Mouse (Mus musculus) erythroblast, adult 5-6 weeks (primary cell): Measurements from ENCODE around the gene Igfbp1. TPM values are rescaled to one million over a fixed set of nuclear protein-coding genes. Genes with fewer than 3 reads are reported as not detected.

Experiments
- ATAC-seq: replicated peaks from 2 replicates; pipeline ENCODE4 v1.8.0; 2016; ENCODE audit warnings: moderate number of reproducible peaks, mild to moderate bottlenecking, moderate TSS enrichment, inconsistent platforms; ENCODE audit not compliant: poor library complexity, low FRiP score, severe bottlenecking
- total RNA-seq, 2 experiments: library from RNA; stranded (forward) in 1 of 2; stranded (reverse) in 1 of 2; fragments of 150-400 nt in 1 of 2; fragments of 200-764, 138-1000 nt in 1 of 2; gene quantifications; 2 replicates each; pipeline versions ENCODE4 v1.2.3 to v1.2.4; 2015 to 2017; ENCODE audit warnings: low replicate concordance in 2 of 2

Gene Igfbp1
- total RNA-seq (2015; ENCODE audit: low replicate concordance) (not detected in 2 replicates), total RNA-seq (2017; ENCODE audit: low replicate concordance) (not detected in 2 replicates)

DNA sequence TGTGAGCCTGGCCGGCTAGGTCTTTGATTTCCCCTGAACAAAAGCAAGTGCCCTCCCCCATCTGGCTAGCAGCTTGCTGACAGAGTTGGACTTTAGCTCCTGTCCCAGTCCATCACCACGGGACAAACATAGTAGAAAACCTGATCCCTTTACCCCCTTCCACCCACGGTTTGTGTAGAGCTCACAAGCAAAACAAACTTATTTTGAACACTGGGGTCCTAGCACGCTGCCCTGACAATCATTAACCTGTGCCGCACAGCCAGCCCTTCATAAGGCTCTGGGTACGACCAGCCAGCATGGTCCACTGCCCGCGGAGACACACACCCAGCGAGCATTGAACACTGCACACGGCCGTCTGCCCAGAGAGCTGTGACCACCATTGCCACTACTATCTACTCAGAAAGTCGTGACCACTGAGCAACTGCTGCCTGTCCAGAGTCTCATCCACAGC, at the start of gene Igfbp1:
Gene Igfbp1, plus strand, starts transcription at position 292 of the 451 bp plus-strand sequence.
- ATAC-seq: no peak

- ATAC-seq: no peak
These were observed 49.6 kb upstream of the Igfbp1 start for GRCm38 (mm10) chr11:7147945-7148344.

GRCm38 (mm10) chr11:7149471-7149870, 48.1 kb upstream of the Igfbp1 start:
- ATAC-seq: no peak

DNA sequence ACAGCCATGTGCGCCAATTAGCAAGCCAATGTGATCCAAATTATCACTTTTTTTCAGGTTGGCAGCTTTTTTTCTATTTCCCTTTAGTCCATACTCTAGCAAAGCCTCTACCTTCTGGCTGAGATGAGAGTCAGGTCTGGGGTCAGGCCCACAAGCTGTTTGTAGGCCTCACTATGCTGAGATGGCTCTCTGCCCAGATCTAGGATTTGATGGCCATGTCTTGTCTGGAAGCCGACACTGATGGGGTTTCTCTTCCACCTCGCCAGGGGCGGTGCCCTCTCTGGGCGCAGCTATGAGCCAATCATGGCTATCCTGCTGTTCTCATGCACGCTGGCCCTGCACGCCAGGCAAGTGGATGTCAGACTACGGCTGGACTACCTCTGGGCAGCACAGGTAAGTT, 47.1 kb upstream of the Igfbp1 start:
- ATAC-seq: no peak

- no peak for ATAC-seq
These were observed 45.2 kb upstream of the Igfbp1 start for GRCm38 (mm10) chr11:7152371-7152770.

GRCm38 (mm10) chr11:7153081-7153480, 44.5 kb upstream of the Igfbp1 start:
- ATAC-seq: no peak

DNA sequence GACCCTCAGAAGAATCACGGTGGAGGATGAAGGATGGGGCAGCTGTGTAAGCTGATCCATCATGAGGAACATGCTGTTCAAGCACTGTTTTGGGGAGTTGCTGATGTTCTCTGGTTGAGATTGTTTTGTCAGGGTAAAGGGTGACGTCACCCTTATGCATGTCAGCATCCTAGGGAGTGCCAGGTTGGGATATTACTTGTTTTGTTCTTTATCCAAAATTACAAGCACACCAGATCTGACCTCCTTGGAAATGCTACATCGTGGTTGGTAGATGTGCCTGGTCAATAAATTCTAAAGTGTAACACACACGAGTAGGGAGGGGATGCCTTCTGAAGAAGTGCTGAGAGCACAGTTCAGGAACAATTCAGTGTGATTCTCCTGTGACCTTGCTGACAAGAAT, 41.2 kb upstream of the Igfbp1 start:
- ATAC-seq: no peak

- ATAC-seq: no peak
These were observed 39.4 kb upstream of the Igfbp1 start for GRCm38 (mm10) chr11:7158196-7158595.

DNA sequence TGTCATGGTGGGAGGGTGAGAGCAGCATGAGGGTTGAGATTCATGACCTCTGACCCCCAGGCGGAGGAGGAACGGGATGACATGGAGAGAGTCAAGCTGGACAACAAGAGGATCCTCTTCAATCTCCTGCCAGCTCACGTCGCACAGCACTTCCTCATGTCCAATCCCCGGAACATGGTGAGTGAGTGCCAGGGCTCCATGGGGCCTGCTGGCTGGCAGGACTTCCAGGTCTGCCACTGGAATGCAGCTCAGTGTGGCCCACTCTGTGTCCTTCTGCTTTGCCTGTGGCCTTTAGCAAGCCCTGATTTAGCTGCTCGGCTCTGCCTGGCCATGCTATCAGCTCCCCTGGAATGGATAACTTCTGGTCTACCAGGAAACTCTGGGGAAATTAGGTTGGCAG, 37.4 kb upstream of the Igfbp1 start:
- ATAC-seq: no peak

DNA sequence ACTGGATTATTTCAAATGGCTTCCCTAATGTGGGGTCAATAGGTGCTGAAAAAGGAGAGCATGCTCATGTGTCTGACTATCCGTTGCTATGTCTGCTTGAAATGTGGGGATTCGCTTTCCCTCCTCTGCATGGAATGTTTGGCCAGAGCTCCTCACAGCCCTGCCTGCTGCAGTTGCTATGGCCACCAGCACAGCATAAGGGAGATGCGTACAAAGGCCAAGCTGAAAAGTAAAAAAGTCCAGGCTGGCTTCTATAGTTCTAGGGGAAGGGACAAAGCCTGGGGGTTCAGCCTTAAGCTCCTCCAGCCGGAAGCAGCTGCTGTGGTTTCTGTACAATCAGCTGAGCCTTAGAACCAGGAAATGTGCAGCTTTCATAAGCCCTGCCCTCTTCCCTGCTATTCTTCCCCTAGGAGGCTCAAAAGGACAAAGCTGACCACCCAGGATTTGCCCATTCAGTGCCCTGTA, 36.9 kb upstream of the Igfbp1 start:
- no peak for ATAC-seq

- no peak for ATAC-seq
These were observed 35.9 kb upstream of the Igfbp1 start for GRCm38 (mm10) chr11:7161502-7162174.

- no peak for ATAC-seq
These were observed 33.2 kb upstream of the Igfbp1 start for GRCm38 (mm10) chr11:7164416-7164815.

- ATAC-seq: no peak
These were observed 27.9 kb upstream of the Igfbp1 start for GRCm38 (mm10) chr11:7169645-7170044.

- ATAC-seq: no peak
These were observed 23.9 kb upstream of the Igfbp1 start for GRCm38 (mm10) chr11:7173664-7174063.

- no peak for ATAC-seq
These were observed 18.9 kb upstream of the Igfbp1 start for GRCm38 (mm10) chr11:7178724-7179123.

GRCm38 (mm10) chr11:7179276-7179675, 18.3 kb upstream of the Igfbp1 start:
- no peak for ATAC-seq

DNA sequence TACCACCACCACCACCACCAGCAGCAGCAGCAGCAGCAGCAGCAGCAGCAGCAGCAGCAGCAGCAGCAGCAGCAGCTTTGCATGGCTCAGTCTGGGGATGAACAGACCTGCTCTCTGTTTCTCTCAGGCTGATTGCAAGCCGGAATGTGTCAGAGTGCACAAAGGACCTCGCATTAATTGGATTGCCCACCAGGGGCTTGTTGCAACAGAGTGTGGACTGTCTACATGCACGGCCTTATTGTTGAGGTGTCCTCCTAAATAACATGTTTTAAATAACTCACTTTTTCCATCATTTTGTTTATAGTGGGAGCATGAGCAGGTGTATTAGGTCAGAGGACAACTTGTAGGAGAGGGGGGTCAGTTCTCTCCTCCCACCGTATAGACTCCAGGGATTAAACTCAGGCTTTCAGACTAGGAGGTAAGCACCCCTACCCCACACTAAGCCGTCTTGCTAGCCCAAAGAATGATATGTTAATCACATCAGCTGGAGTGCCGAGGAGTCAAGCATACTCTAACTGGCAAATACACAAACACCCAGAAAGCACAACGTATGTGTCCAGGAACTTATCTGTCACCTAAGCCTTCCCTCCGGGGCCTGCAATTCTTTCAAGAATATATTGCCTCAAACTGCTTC, 15.1 kb upstream of the Igfbp1 start:
- no peak for ATAC-seq

DNA sequence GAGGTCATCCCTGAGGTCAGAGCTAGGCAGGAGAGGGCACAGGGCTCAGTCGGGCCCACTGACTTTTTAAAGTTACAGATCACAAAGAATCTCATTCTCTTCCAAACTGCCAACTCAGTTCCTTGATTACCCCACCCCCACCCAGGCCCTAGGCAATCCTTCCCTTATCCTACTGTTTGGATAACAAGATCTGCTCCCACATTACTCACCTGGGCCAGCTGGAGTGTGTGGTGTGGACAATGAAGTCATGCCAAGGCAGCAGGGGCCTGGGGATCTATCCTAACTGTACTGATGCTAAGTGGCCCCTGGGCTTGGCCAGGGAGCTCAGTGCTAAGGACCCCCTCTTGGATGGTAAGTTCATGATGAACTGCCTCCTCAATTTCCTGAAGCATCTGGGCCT, 13.2 kb upstream of the Igfbp1 start:
- no peak for ATAC-seq

GRCm38 (mm10) chr11:7187472-7187871, 10.1 kb upstream of the Igfbp1 start:
- ATAC-seq: no peak

DNA sequence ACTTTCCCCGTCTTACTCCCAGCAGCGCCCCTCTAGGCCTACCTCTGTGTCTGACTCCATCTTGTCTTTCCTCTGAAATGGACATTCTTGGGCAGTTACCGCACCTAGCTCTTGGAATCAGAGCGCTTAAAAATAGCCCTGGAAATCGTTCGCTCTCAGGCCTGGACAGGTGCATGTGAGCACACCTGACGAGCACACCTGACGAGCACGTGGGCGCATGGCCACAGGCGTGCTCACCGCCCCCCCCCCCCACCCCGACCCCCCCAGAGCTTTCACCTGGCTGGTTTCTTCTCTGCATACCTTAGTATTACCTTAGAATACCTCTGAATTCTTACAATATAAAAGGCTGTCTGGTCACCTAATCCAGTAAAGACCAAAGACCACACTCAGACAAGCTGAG, 9.1 kb upstream of the Igfbp1 start, which contains the start of gene Gm11985:
Gene Gm11985, minus strand, starts transcription at position 101 of the 400 bp plus-strand sequence.
- ATAC-seq: no peak

GRCm38 (mm10) chr11:7192710-7193109, 4.9 kb upstream of the Igfbp1 start:
- no peak for ATAC-seq
